Mouse (Mus musculus) forebrain, postnatal 0 days (tissue): ENCODE measurements around the gene Cd37. TPM values are rescaled to one million over a fixed set of nuclear protein-coding genes. Genes with fewer than 3 reads are reported as not detected.

ENCODE experiments used
- ATAC-seq: fragments of 200-750 bp; cut with Nextera tagmentation; 2 replicates; pipeline ENCODE4 v1.8.0; 2017; ENCODE audit warnings: mild to moderate bottlenecking, moderate library complexity
- DNase-seq: peaks from one replicate; pipeline ENCODE4 v3.0.0-alpha.2; 2015
- H3K27ac ChIP-seq: fragments of 300-500 bp; sonication (generic); 2 replicates; pipeline ENCODE4 v1.5.1; 2014; ENCODE audit warnings: low read depth, mild to moderate bottlenecking, antibody characterized with exemption, low read length, moderate library complexity, mixed read lengths
- H3K27me3 ChIP-seq: fragments of 300-500 bp; sonication (generic); 2 replicates; pipeline ENCODE4 v1.6.1; 2014; ENCODE audit warnings: mild to moderate bottlenecking, low read length, mixed read lengths; ENCODE audit not compliant: insufficient read depth
- H3K36me3 ChIP-seq: fragments of 300-500 bp; sonication (generic); 2 replicates; pipeline ENCODE4 v1.6.1; 2014; ENCODE audit warnings: mild to moderate bottlenecking, moderate library complexity; ENCODE audit not compliant: insufficient read depth
- H3K4me1 ChIP-seq: fragments of 300-500 bp; sonication (generic); 2 replicates; pipeline ENCODE4 v1.6.1; 2014; ENCODE audit warnings: antibody characterized with exemption; ENCODE audit not compliant: insufficient read depth
- H3K4me2 ChIP-seq: fragments of 300-500 bp; sonication (generic); 2 replicates; pipeline ENCODE4 v1.6.1; 2014; ENCODE audit warnings: low read depth, mild to moderate bottlenecking, moderate library complexity
- H3K4me3 ChIP-seq: fragments of 300-500 bp; sonication (generic); 2 replicates; pipeline ENCODE4 v1.5.1; 2014; ENCODE audit warnings: low read depth, low read length, mixed read lengths
- H3K9ac ChIP-seq: fragments of 300-500 bp; sonication (generic); 2 replicates; pipeline ENCODE4 v1.6.1; 2014; ENCODE audit warnings: mild to moderate bottlenecking
- H3K9me3 ChIP-seq: fragments of 300-500 bp; sonication (generic); 2 replicates; pipeline ENCODE4 v1.6.1; 2016; ENCODE audit warnings: low read length
- CTCF ChIP-seq: sonication (generic); IDR thresholded peaks from 2 replicates; pipeline ENCODE4 v1.5.1; 2016; ENCODE audit warnings: antibody characterized with exemption, control low read depth, low read depth
- WGBS: fragments of 180-500 bp; shearing (Covaris S2); extraction: QIAGEN DNeasy Blood & Tissue Kit; methylation state at CpG from one replicate; pipeline ENCODE4 v1.1.7; 2014; 5-methylcytosine and 5-hydroxymethylcytosine counted together
- polyA plus RNA-seq: library from polyadenylated mRNA; unstranded; fragments of >200 nt; fragmentation: Nextera tagmentation; extraction: Ambion mirVana; gene quantifications from 2 replicates; pipeline ENCODE4 v1.2.1, GENCODE M21; 2015
- total RNA-seq: library from RNA; depleted of rRNA; stranded (reverse); fragments of >200 nt; gene quantifications from 2 replicates; pipeline ENCODE4 v1.2.3, GENCODE M21; 2014; rRNA removed

Cd37 gene
- total and polyA plus RNA-seq, 2 experiments from 2014 or later, result 0.62 to 2.0 TPM

GRCm38 (mm10) chr7:45185921-45186320 is 53.0 kb downstream of the Cd37 start:
- Histone ChIP-seq H3K27ac (no peak overlapping the region), H3K9me3 (no peaks in the 10 kb centered on the region), H3K4me3 (no peak overlapping the region), H3K36me3 (no peaks in the 10 kb centered on the region), H3K27me3 (peaks cover 39% of the 10 kb centered on the region), H3K4me1 (no peaks in the 10 kb centered on the region), H3K9ac (no peak overlapping the region), H3K4me2 (no peak overlapping the region)
- no peak for DNase-seq
- no peak for TF ChIP-seq CTCF
- no peak for ATAC-seq
- WGBS, result 57% methylated on average over 7 of the region's 7 CpGs

DNA sequence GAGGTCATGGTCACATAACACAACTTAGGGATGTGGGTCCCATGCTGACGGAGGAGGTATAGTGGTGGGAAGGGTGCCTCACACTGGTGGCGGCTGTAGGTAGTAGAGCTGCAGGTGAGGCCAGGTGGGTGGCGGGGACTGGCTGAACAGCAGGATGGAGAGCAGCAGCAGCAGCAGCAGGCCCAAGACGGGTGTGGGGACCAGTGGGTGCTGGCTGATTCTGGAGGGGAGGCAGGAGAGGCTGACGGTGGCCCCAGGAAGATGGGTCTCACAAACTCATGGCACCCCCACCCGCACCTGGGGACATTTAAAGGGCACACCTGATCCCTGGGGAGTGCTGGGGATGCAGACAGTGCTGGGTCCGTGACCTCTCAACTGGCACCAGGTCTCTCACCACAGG is 55.2 kb downstream of the Cd37 start:
- DNase-seq (no peak), ATAC-seq (no peak)
- Histone ChIP-seq H3K4me3 (no peak overlapping the region), H3K36me3 (no peaks in the 10 kb centered on the region), H3K27ac (no peak overlapping the region), H3K9ac (no peak overlapping the region), H3K4me2 (no peak overlapping the region), H3K4me1 (no peaks in the 10 kb centered on the region), H3K9me3 (no peaks in the 10 kb centered on the region), H3K27me3 (peaks cover 61% of the 10 kb centered on the region)
- no peak for TF ChIP-seq CTCF
- 74% methylated on average over 7 of the region's 7 CpGs for WGBS

Other genes starting within 250 kb of the Cd37 start
Only the 30 nearest of the 38 such genes appear.
- gene Prr12, start 186.2 kb downstream of the Cd37 start, total RNA-seq, result 12.6 and 14.0 TPM in 2 replicates
- 4.9 and 8.2 TPM in 2 replicates for gene Prr12, start 186.2 kb downstream of the Cd37 start, polyA plus RNA-seq
- gene Nosip, start 176.7 kb downstream of the Cd37 start, total RNA-seq, result 75.2 and 76.4 TPM in 2 replicates
- 74.3 and 75.2 TPM in 2 replicates for gene Nosip, start 176.7 kb downstream of the Cd37 start, polyA plus RNA-seq
- gene Prrg2, start 176.4 kb downstream of the Cd37 start, total RNA-seq, result 6.3 and 15.9 TPM in 2 replicates
- gene Prrg2, start 176.4 kb downstream of the Cd37 start, polyA plus RNA-seq, result 14.9 and 15.1 TPM in 2 replicates
- gene Rcn3, start 146.9 kb downstream of the Cd37 start, total RNA-seq, result 29.7 and 43.8 TPM in 2 replicates
- 32.6 and 36.4 TPM in 2 replicates for gene Rcn3, start 146.9 kb downstream of the Cd37 start, polyA plus RNA-seq
- gene Fcgrt, start 135.3 kb downstream of the Cd37 start, total RNA-seq, result 24.9 and 29.4 TPM in 2 replicates
- gene Fcgrt, start 135.3 kb downstream of the Cd37 start, polyA plus RNA-seq, result 35.1 and 44.7 TPM in 2 replicates
- 974 and 1,229 TPM in 2 replicates for gene Rps11, start 114.7 kb downstream of the Cd37 start, total RNA-seq
- gene Rps11, start 114.7 kb downstream of the Cd37 start, polyA plus RNA-seq, result 814 and 982 TPM in 2 replicates
- gene Rpl13a, start 110.4 kb downstream of the Cd37 start, total RNA-seq, result 2,018 and 2,903 TPM in 2 replicates
- gene Rpl13a, start 110.4 kb downstream of the Cd37 start, polyA plus RNA-seq, result 852 and 1,121 TPM in 2 replicates
- not detected in 2 replicates for gene Gm45713, start 102.9 kb downstream of the Cd37 start, total RNA-seq
- 0.36 TPM in 1 of 2 replicates, not detected in the other for gene Gm45713, start 102.9 kb downstream of the Cd37 start, polyA plus RNA-seq
- 2.3 and 3.1 TPM in 2 replicates for gene Flt3l, start 102.7 kb downstream of the Cd37 start, total RNA-seq
- gene Flt3l, start 102.7 kb downstream of the Cd37 start, polyA plus RNA-seq, result 1.9 and 6.8 TPM in 2 replicates
- 112 and 117 TPM in 2 replicates for gene Pih1d1, start 84.8 kb downstream of the Cd37 start, total RNA-seq
- 74.3 and 80.4 TPM in 2 replicates for gene Pih1d1, start 84.8 kb downstream of the Cd37 start, polyA plus RNA-seq
- gene Aldh16a1, start 84.5 kb downstream of the Cd37 start, total RNA-seq, result 10.2 and 14.2 TPM in 2 replicates
- gene Aldh16a1, start 84.5 kb downstream of the Cd37 start, polyA plus RNA-seq, result 13.3 TPM in 2 replicates
- 71.4 and 87.5 TPM in 2 replicates for gene Slc17a7, start 75.2 kb downstream of the Cd37 start, total RNA-seq
- 47.6 and 50.3 TPM in 2 replicates for gene Slc17a7, start 75.2 kb downstream of the Cd37 start, polyA plus RNA-seq
- not detected in 2 replicates for gene Gfy, start 59.5 kb downstream of the Cd37 start, total RNA-seq
- gene Gfy, start 59.5 kb downstream of the Cd37 start, polyA plus RNA-seq, result 0.21 TPM in 1 of 2 replicates, not detected in the other
- gene Pth2, start 58.1 kb downstream of the Cd37 start, total RNA-seq, result not detected in 2 replicates
- gene Pth2, start 58.1 kb downstream of the Cd37 start, polyA plus RNA-seq, result 0.34 and 0.48 TPM in 2 replicates
- 0.14 and 0.46 TPM in 2 replicates for gene Ccdc155, start 34.2 kb downstream of the Cd37 start, total RNA-seq
- 0.35 and 0.97 TPM in 2 replicates for gene Ccdc155, start 34.2 kb downstream of the Cd37 start, polyA plus RNA-seq
- 8.4 and 9.1 TPM in 2 replicates for gene Dkkl1, start 27.0 kb downstream of the Cd37 start, total RNA-seq
- 8.9 and 12.1 TPM in 2 replicates for gene Dkkl1, start 27.0 kb downstream of the Cd37 start, polyA plus RNA-seq
- 30.6 and 40.6 TPM in 2 replicates for gene Tead2, start 23.4 kb downstream of the Cd37 start, total RNA-seq
- 18.4 and 22.5 TPM in 2 replicates for gene Tead2, start 23.4 kb downstream of the Cd37 start, polyA plus RNA-seq
- 0.24 TPM in 1 of 2 replicates, not detected in the other for gene Slc6a16, start 2.0 kb upstream of the Cd37 start, total RNA-seq
- 0.74 and 1.7 TPM in 2 replicates for gene Slc6a16, start 2.0 kb upstream of the Cd37 start, polyA plus RNA-seq
- gene Slc6a21, start 38.4 kb upstream of the Cd37 start, total RNA-seq, result not detected in 2 replicates
- not detected in 2 replicates for gene Slc6a21, start 38.4 kb upstream of the Cd37 start, polyA plus RNA-seq
- gene Trpm4, start 94.7 kb upstream of the Cd37 start, total RNA-seq, result 17.1 and 17.5 TPM in 2 replicates
- gene Trpm4, start 94.7 kb upstream of the Cd37 start, polyA plus RNA-seq, result 8.9 and 9.4 TPM in 2 replicates
- 0.46 and 0.52 TPM in 2 replicates for gene Hrc, start 96.2 kb upstream of the Cd37 start, total RNA-seq
- not detected in 2 replicates for gene Hrc, start 96.2 kb upstream of the Cd37 start, polyA plus RNA-seq
- 76.5 and 81.0 TPM in 2 replicates for gene Ppfia3, start 127.9 kb upstream of the Cd37 start, total RNA-seq
- gene Ppfia3, start 127.9 kb upstream of the Cd37 start, polyA plus RNA-seq, result 21.7 and 26.0 TPM in 2 replicates
- gene Lin7b, start 131.5 kb upstream of the Cd37 start, total RNA-seq, result 32.2 and 47.3 TPM in 2 replicates
- 36.8 and 39.8 TPM in 2 replicates for gene Lin7b, start 131.5 kb upstream of the Cd37 start, polyA plus RNA-seq
- 247 and 310 TPM in 2 replicates for gene Snrnp70, start 156.6 kb upstream of the Cd37 start, total RNA-seq
- gene Snrnp70, start 156.6 kb upstream of the Cd37 start, polyA plus RNA-seq, result 116 and 124 TPM in 2 replicates
- 0.14 TPM in 1 of 2 replicates, not detected in the other for gene Kcna7, start 166.5 kb upstream of the Cd37 start, total RNA-seq
- not detected in 2 replicates for gene Kcna7, start 166.5 kb upstream of the Cd37 start, polyA plus RNA-seq
- gene Ntf5, start 174.6 kb upstream of the Cd37 start, total RNA-seq, result 0.24 TPM in 1 of 2 replicates, not detected in the other
- 0.07 and 0.11 TPM in 2 replicates for gene Ntf5, start 174.6 kb upstream of the Cd37 start, polyA plus RNA-seq
- 0.43 TPM in 1 of 2 replicates, not detected in the other for gene Lhb, start 181.7 kb upstream of the Cd37 start, total RNA-seq
- 0.36 and 1.0 TPM in 2 replicates for gene Lhb, start 181.7 kb upstream of the Cd37 start, polyA plus RNA-seq
- gene Gys1, start 195.7 kb upstream of the Cd37 start, total RNA-seq, result 9.8 and 11.4 TPM in 2 replicates
- 8.6 and 12.3 TPM in 2 replicates for gene Gys1, start 195.7 kb upstream of the Cd37 start, polyA plus RNA-seq
- gene Ruvbl2, start 199.0 kb upstream of the Cd37 start, total RNA-seq, result 123 and 149 TPM in 2 replicates
- gene Ruvbl2, start 199.0 kb upstream of the Cd37 start, polyA plus RNA-seq, result 98.3 and 104 TPM in 2 replicates
- 2,541 and 3,015 TPM in 2 replicates for gene Ftl1, start 220.8 kb upstream of the Cd37 start, total RNA-seq
- gene Ftl1, start 220.8 kb upstream of the Cd37 start, polyA plus RNA-seq, result 5,542 and 6,210 TPM in 2 replicates